Comparison of ENCODE assay signal across 8 mouse cellular contexts in genomic region chr3:105891760-105892571, GRCm38 (mm10). TPM values are rescaled to one million over a fixed set of nuclear protein-coding genes. Genes with fewer than 3 reads are reported as not detected.
DNase-seq lines count a peak whose midpoint lies in the region; ATAC-seq and TF ChIP-seq lines count a peak whose summit lies in the region.

No protein-coding gene starts in this region.

- H3K27me3 ChIP-seq in heart, embryonic 12.5 days (replicated peaks), result no peaks in the 10 kb centered on the region
- no peaks in the 10 kb centered on the region for H3K27me3 ChIP-seq in limb, embryonic 10.5 days (ENCODE audit: low read depth, poor library complexity, severe bottlenecking)
- no peaks in the 10 kb centered on the region for H3K27me3 ChIP-seq in hindbrain, embryonic 16.5 days (replicated peaks; ENCODE audit: control insufficient read depth, insufficient read depth, low read length)
- H3K27me3 ChIP-seq in forebrain, embryonic 12.5 days, result no peaks in the 10 kb centered on the region

- no peak overlapping the region for H3K4me3 ChIP-seq in layer of hippocampus, adult 2 months
- H3K4me3 ChIP-seq in heart, embryonic 12.5 days, result no peak overlapping the region
- no peak overlapping the region for H3K4me3 ChIP-seq in limb, embryonic 10.5 days
- H3K4me3 ChIP-seq in hindbrain, embryonic 16.5 days (ENCODE audit: low read length), result no peak overlapping the region
- H3K4me3 ChIP-seq in forebrain, embryonic 12.5 days (replicated peaks), result no peak overlapping the region

- no peaks in the 10 kb centered on the region for H3K36me3 ChIP-seq in heart, embryonic 12.5 days
- no peaks in the 10 kb centered on the region for H3K36me3 ChIP-seq in limb, embryonic 10.5 days
- no peaks in the 10 kb centered on the region for H3K36me3 ChIP-seq in hindbrain, embryonic 16.5 days (ENCODE audit: control insufficient read depth, insufficient read depth, low read length)
- H3K36me3 ChIP-seq in forebrain, embryonic 12.5 days (replicated peaks), result no peaks in the 10 kb centered on the region

- H3K9ac ChIP-seq in heart, embryonic 12.5 days, result no peak overlapping the region
- no peak overlapping the region for H3K9ac ChIP-seq in hindbrain, embryonic 16.5 days (ENCODE audit: low read depth, low read length)
- no peak overlapping the region for H3K9ac ChIP-seq in forebrain, embryonic 12.5 days

- DNase-seq in layer of hippocampus, adult 2 months (ENCODE audit: low spot score in 2 of 2), result no peak
- no peak for DNase-seq in layer of hippocampus, postnatal 10 days (ENCODE audit: low spot score in 2 of 2)
- peak; percentile 30 for DNase-seq in limb, embryonic 10.5 days (ENCODE audit: low spot score)
- DNase-seq in natural killer cell, adult 2 months (ENCODE audit: low spot score in 2 of 2), result peak; percentile 74 to 81
- no peak for DNase-seq in cerebellum, adult 11 months

- H3K27ac ChIP-seq in layer of hippocampus, adult 2 months, result peak overlapping the region; percentile 77
- peak overlapping the region; percentile 14; the same call in 1 of the 2 replicates for H3K27ac ChIP-seq in heart, embryonic 12.5 days (ENCODE audit: poor library complexity, severe bottlenecking)
- H3K27ac ChIP-seq in limb, embryonic 10.5 days, result peak overlapping the region; percentile 64
- H3K27ac ChIP-seq in hindbrain, embryonic 16.5 days (ENCODE audit: low read depth, low read length), result no peak overlapping the region
- no peak overlapping the region for H3K27ac ChIP-seq in forebrain, embryonic 12.5 days

- no peak for ATAC-seq in heart, embryonic 12.5 days (ENCODE audit: insufficient number of reproducible peaks, low FRiP score)
- ATAC-seq in hindbrain, embryonic 16.5 days, result no peak
- no peak for ATAC-seq in forebrain, embryonic 12.5 days (ENCODE audit: low FRiP score)

- H3K4me2 ChIP-seq in heart, embryonic 12.5 days, result no peak overlapping the region
- H3K4me2 ChIP-seq in hindbrain, embryonic 16.5 days (ENCODE audit: low read length), result no peak overlapping the region
- H3K4me2 ChIP-seq in forebrain, embryonic 12.5 days, result no peak overlapping the region

- TF ChIP-seq CTCF in layer of hippocampus, adult 2 months (conservative IDR thresholded peaks at IDR 0.05), result no peak

- peaks cover 43% of the 10 kb centered on the region for H3K4me1 ChIP-seq in heart, embryonic 12.5 days (replicated peaks)
- peaks cover 42% of the 10 kb centered on the region for H3K4me1 ChIP-seq in limb, embryonic 10.5 days
- H3K4me1 ChIP-seq in hindbrain, embryonic 16.5 days (ENCODE audit: control insufficient read depth, insufficient read depth, low read depth, low read length), result no peaks in the 10 kb centered on the region
- peaks cover 6% of the 10 kb centered on the region; the same call in 1 of the 2 replicates for H3K4me1 ChIP-seq in forebrain, embryonic 12.5 days

- H3K9me3 ChIP-seq in heart, embryonic 12.5 days (replicated peaks), result no peaks in the 10 kb centered on the region
- H3K9me3 ChIP-seq in limb, embryonic 10.5 days (replicated peaks), result no peaks in the 10 kb centered on the region
- no peaks in the 10 kb centered on the region for H3K9me3 ChIP-seq in hindbrain, embryonic 16.5 days (ENCODE audit: control insufficient read depth, low read length)
- H3K9me3 ChIP-seq in forebrain, embryonic 12.5 days, result no peaks in the 10 kb centered on the region

- 67% methylated on average over 10 of the region's 10 CpGs for WGBS in heart, embryonic 12.5 days
- WGBS in limb, embryonic 10.5 days, result 79% methylated on average over 10 of the region's 10 CpGs
- WGBS in hindbrain, embryonic 16.5 days, result 85% methylated on average over 10 of the region's 10 CpGs
- WGBS in forebrain, embryonic 12.5 days, result 86% methylated on average over 10 of the region's 10 CpGs

RNA-seq across cellular contexts. Expression of gene Tmigd3, which starts 21.3 kb away (rescaled TPM):
- 1 to 10 TPM in 1 of 2 experiments, under 1 TPM in 1; 0.37 to 1.1 TPM for total RNA-seq in layer of hippocampus, adult 2 months (2021)
- total RNA-seq in layer of hippocampus, postnatal 10 days (2021), result under 1 TPM in 1 of 2 experiments, not detected in 1; 0.47 TPM
- polyA plus RNA-seq in heart, embryonic 12.5 days (2016; fragmentation: Nextera tagmentation; extraction: Ambion mirVana), result 0.42 TPM in 1 of 2 replicates, not detected in the other
- polyA plus RNA-seq in limb, embryonic 10.5 days (2016; fragmentation: Nextera tagmentation; extraction: Ambion mirVana), result 0.30 TPM in 1 of 2 replicates, not detected in the other
- not detected in 2 replicates for polyA plus RNA-seq in hindbrain, embryonic 16.5 days (2015; fragmentation: Nextera tagmentation; extraction: Ambion mirVana)
- not detected in 2 replicates for polyA plus RNA-seq in forebrain, embryonic 12.5 days (2016; fragmentation: Nextera tagmentation; extraction: Ambion mirVana)

RNA-seq across cellular contexts. Expression of gene Adora3, which starts 21.3 kb away (rescaled TPM):
- 1 to 10 TPM in 1 of 2 experiments, under 1 TPM in 1; 0.82 to 1.2 TPM for total RNA-seq in layer of hippocampus, adult 2 months (2021)
- 1 to 10 TPM in 1 of 2 experiments, under 1 TPM in 1; 0.34 to 1.1 TPM for total RNA-seq in layer of hippocampus, postnatal 10 days (2021)
- polyA plus RNA-seq in heart, embryonic 12.5 days (2016; fragmentation: Nextera tagmentation; extraction: Ambion mirVana), result 0.10 TPM in 1 of 2 replicates, not detected in the other
- polyA plus RNA-seq in limb, embryonic 10.5 days (2016; fragmentation: Nextera tagmentation; extraction: Ambion mirVana), result 0.25 TPM in 1 of 2 replicates, not detected in the other
- 0.12 and 0.26 TPM in 2 replicates for polyA plus RNA-seq in hindbrain, embryonic 16.5 days (2015; fragmentation: Nextera tagmentation; extraction: Ambion mirVana)
- polyA plus RNA-seq in forebrain, embryonic 12.5 days (2016; fragmentation: Nextera tagmentation; extraction: Ambion mirVana), result 0.15 TPM in 1 of 2 replicates, not detected in the other

RNA-seq across cellular contexts. Expression of gene I830077J02Rik, which starts 40.5 kb away (rescaled TPM):
- total RNA-seq in layer of hippocampus, adult 2 months (2021), result 1 to 10 TPM in 1 of 2 experiments, under 1 TPM in 1; 0.98 to 1.2 TPM
- 1 to 10 TPM; 1.2 to 1.6 TPM for total RNA-seq in layer of hippocampus, postnatal 10 days (2021)
- 2.1 and 2.9 TPM in 2 replicates for polyA plus RNA-seq in heart, embryonic 12.5 days (2016; fragmentation: Nextera tagmentation; extraction: Ambion mirVana)
- 0.41 and 0.54 TPM in 2 replicates for polyA plus RNA-seq in limb, embryonic 10.5 days (2016; fragmentation: Nextera tagmentation; extraction: Ambion mirVana)
- polyA plus RNA-seq in hindbrain, embryonic 16.5 days (2015; fragmentation: Nextera tagmentation; extraction: Ambion mirVana), result 0.19 and 0.40 TPM in 2 replicates
- 0.14 and 0.45 TPM in 2 replicates for polyA plus RNA-seq in forebrain, embryonic 12.5 days (2016; fragmentation: Nextera tagmentation; extraction: Ambion mirVana)

Comparison
In these comparisons a context has a peak if more than half of its experiments do, and no peak if none do; other contexts are left out.
1. DNase-seq: peak in limb, embryonic 10.5 days (single experiment) and natural killer cell, adult 2 months (2 of 2); none in layer of hippocampus, adult 2 months (0 of 2), layer of hippocampus, postnatal 10 days (0 of 2) and cerebellum, adult 11 months (single experiment).
2. H3K27ac ChIP-seq: peak in layer of hippocampus, adult 2 months (single experiment), heart, embryonic 12.5 days (single experiment) and limb, embryonic 10.5 days (single experiment); none in hindbrain, embryonic 16.5 days (single experiment) and forebrain, embryonic 12.5 days (single experiment).